Mouse (Mus musculus) E14TG2a.4 (cell line): Measurements from ENCODE around the gene Bmpr2.

Source experiments
- CTCF ChIP-seq: conservative IDR thresholded peaks from 2 replicates; pipeline ENCODE4 v1.5.1; 2014; ENCODE audit warnings: low read length
- NANOG ChIP-seq: IDR thresholded peaks from 2 replicates; pipeline ENCODE4 v1.6.1; 2014; ENCODE audit warnings: borderline replicate concordance, low read length, mixed read lengths
- POU5F1 ChIP-seq: IDR thresholded peaks from 2 replicates; pipeline ENCODE4 v1.6.1; 2014; ENCODE audit warnings: low read length, borderline replicate concordance

DNA sequence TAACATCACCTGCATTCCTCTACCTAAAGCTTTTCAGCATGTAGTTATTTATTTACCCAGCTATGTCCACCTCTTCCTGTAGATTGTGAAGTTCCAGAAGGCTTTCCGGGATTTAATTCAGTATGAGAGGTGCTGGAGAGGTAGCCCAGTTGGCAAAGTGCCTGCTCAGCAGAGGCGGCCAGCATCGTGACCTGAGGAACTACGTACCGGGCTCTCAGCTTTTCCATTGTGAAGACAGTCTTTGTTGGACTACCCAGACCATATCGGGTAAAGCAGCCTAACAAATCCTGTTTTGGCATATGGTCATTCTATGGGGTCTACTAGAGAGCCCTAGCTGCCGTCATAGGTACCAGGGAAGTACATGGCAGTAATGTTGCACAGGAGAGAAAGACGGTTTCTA lies 33.1 kb upstream of the Bmpr2 start:
- TF ChIP-seq CTCF (no peak), POU5F1 (no peak), NANOG (no peak)
